Mouse (Mus musculus) bone marrow, adult 2 months (tissue): Measurements from ENCODE around the gene Akt1.
A peak's percentile ranks its signal among the peaks of the same experiment; 100 is the strongest.

Experiments used
- CTCF ChIP-seq: fragments of 200-500 bp; IDR thresholded peaks from 2 replicates; pipeline ENCODE4 v1.5.1; 2011; ENCODE audit warnings: low read length, control low read depth; ENCODE audit not compliant: control insufficient read depth, insufficient read depth
- POLR2A ChIP-seq: fragments of 200-500 bp; IDR thresholded peaks from 2 replicates; pipeline ENCODE4 v1.6.1; 2011; ENCODE audit warnings: low read depth, mild to moderate bottlenecking, control low read depth, low read length, borderline replicate concordance; ENCODE audit not compliant: control insufficient read depth

- TF ChIP-seq POLR2A = 0 out of 2 replicates have a peak, but pooled peaks have one; percentile 27
- no peak for TF ChIP-seq CTCF
Observed at GRCm38 (mm10) chr12:112618981-112619685, 55.6 kb downstream of the Akt1 start.
